Mouse (Mus musculus): ENCODE measurements around the gene Cds1. TPM values are rescaled to one million over a fixed set of nuclear protein-coding genes. Genes with fewer than 3 reads are reported as not detected.
A peak's percentile ranks its signal among the peaks of the same experiment; 100 is the strongest.
"Not testable (repeated sequence)": the region's sequence is repeated elsewhere in the genome, so short reads cannot be mapped to it uniquely, and the experiment has no call there.

Gene Cds1
- total RNA-seq, 2 experiments from 2014 or later: 1.4 to 1.5 TPM

- no peak for DNase-seq
Observed at GRCm38 (mm10) chr5:101830180-101830579, 65.2 kb downstream of the Cds1 start.

- DNase-seq: no peak
Observed at GRCm38 (mm10) chr5:101832042-101832441, 67.1 kb downstream of the Cds1 start.

- no peak for DNase-seq
Observed at GRCm38 (mm10) chr5:101832991-101833390, 68.1 kb downstream of the Cds1 start.

- DNase-seq: no peak
Observed at GRCm38 (mm10) chr5:101833875-101834274, 68.9 kb downstream of the Cds1 start.

- DNase-seq: no peak
Observed at GRCm38 (mm10) chr5:101836221-101836620, 71.3 kb downstream of the Cds1 start.

GRCm38 (mm10) chr5:101837605-101838004, 72.7 kb downstream of the Cds1 start:
- DNase-seq: not testable (repeated sequence)

GRCm38 (mm10) chr5:101840476-101840875, 75.5 kb downstream of the Cds1 start:
- DNase-seq: no peak

- DNase-seq: no peak
Observed at GRCm38 (mm10) chr5:101845011-101845410, 80.1 kb downstream of the Cds1 start.

GRCm38 (mm10) chr5:101845930-101846329, 81.0 kb downstream of the Cds1 start:
- DNase-seq: no peak

- no peak for DNase-seq
Observed at GRCm38 (mm10) chr5:101847323-101847722, 82.4 kb downstream of the Cds1 start.

- no peak for DNase-seq
Observed at GRCm38 (mm10) chr5:101847762-101848161, 82.8 kb downstream of the Cds1 start.

GRCm38 (mm10) chr5:101851133-101851532, 86.2 kb downstream of the Cds1 start:
- no peak for DNase-seq

- no peak for DNase-seq
Observed at GRCm38 (mm10) chr5:101852116-101852680, 87.3 kb downstream of the Cds1 start.

- DNase-seq: no peak
Observed at GRCm38 (mm10) chr5:101854100-101854499, 89.2 kb downstream of the Cds1 start.

- DNase-seq: peak; percentile 26
Observed at GRCm38 (mm10) chr5:101854667-101855066, 89.7 kb downstream of the Cds1 start.

GRCm38 (mm10) chr5:101855475-101855874, 90.5 kb downstream of the Cds1 start:
- no peak for DNase-seq

GRCm38 (mm10) chr5:101858891-101859436, 94.0 kb downstream of the Cds1 start:
- no peak for DNase-seq

GRCm38 (mm10) chr5:101861786-101862571, 97.0 kb downstream of the Cds1 start:
- no peak for DNase-seq

- no peak for DNase-seq
Observed at GRCm38 (mm10) chr5:101862651-101863050, 97.7 kb downstream of the Cds1 start.

GRCm38 (mm10) chr5:101863946-101864345, 99.0 kb downstream of the Cds1 start:
- DNase-seq: no peak

- DNase-seq: no peak
Observed at GRCm38 (mm10) chr5:101866722-101867121, 101.8 kb downstream of the Cds1 start.

Data from gastrocnemius, postnatal 10 days (tissue).